Mouse (Mus musculus) stomach, postnatal 0 days (tissue): Measurements from ENCODE around the gene I830077J02Rik.

Source experiments
- CTCF ChIP-seq: IDR thresholded peaks from 2 replicates; pipeline ENCODE4 v1.5.1; 2016; ENCODE audit warnings: antibody characterized with exemption, low read depth, mild to moderate bottlenecking, moderate library complexity
- EP300 ChIP-seq: optimal IDR thresholded peaks from 2 replicates; pipeline ENCODE3; 2016; ENCODE audit warnings: antibody characterized with exemption

DNA sequence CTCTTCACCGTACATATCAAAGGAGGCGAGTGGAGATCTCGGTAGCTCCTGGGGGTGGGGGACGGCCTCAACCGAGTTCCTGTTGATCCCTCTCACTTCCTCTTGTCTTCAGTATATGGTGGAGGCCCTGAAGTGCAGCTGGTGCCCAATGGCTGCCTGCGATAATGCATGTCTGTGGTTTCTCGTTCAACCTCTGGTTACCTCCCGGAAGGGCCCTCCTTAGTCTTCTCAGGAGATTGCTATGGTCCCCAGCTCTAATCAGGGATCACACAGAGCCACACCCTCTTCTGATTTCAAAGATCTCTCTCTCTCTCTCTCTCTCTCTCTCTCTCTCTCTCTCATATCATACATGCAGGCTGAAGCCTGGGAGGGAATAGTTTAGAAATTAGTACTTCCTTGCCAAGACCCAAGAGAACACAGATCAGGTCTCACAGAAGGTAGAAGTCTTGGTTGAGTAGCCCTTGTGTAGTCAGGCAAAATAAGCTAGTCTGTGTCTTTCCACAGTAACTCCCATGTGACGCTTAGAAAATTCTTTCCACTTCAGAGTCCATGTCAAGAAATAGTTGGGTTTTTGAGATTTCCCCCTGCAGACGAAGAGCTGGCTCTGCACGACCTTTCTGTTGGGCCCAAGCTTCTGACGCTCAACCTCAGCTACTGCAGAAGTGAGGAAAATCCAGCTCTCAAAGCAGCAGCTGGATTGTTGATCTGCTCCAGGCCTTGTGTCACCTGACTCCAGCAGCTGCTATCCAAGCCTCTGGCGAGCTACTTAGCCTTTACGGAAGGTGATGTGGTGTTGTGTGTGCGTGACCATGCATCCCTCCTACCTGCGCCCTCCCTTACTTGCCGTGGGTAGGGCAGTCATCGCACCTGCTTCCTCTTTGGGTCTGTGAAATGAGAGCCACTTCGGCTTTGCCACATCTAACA lies 39.6 kb downstream of the I830077J02Rik start:
- TF ChIP-seq CTCF (no peak), EP300 (no peak)
